Mouse (Mus musculus) liver, adult (tissue): ENCODE results near the gene Gpatch2.

ENCODE experiments used
- GATA4 ChIP-seq: IDR thresholded peaks from 2 replicates; pipeline ENCODE4 v1.6.1; 2014; ENCODE audit warnings: mild to moderate bottlenecking, low read length; ENCODE audit not compliant: insufficient replicate concordance

Gpatch2 gene

GRCm38 (mm10) chr1:187366806-187367205, 151.5 kb downstream of the Gpatch2 start:
- no peak for TF ChIP-seq GATA4

GRCm38 (mm10) chr1:187369049-187369448, 153.7 kb downstream of the Gpatch2 start:
- no peak for TF ChIP-seq GATA4

- no peak for TF ChIP-seq GATA4
These were observed 158.2 kb downstream of the Gpatch2 start for GRCm38 (mm10) chr1:187373506-187373905.

GRCm38 (mm10) chr1:187374418-187374817, 159.1 kb downstream of the Gpatch2 start:
- TF ChIP-seq GATA4 = no peak

- no peak for TF ChIP-seq GATA4
These were observed 161.8 kb downstream of the Gpatch2 start for GRCm38 (mm10) chr1:187376946-187377671.

- no peak for TF ChIP-seq GATA4
These were observed 162.7 kb downstream of the Gpatch2 start for GRCm38 (mm10) chr1:187377865-187378524.

- no peak for TF ChIP-seq GATA4
These were observed 174.2 kb downstream of the Gpatch2 start for GRCm38 (mm10) chr1:187389476-187389875.

GRCm38 (mm10) chr1:187400834-187401233, 185.5 kb downstream of the Gpatch2 start:
- no peak for TF ChIP-seq GATA4
